Mouse (Mus musculus) layer of hippocampus, adult 11-12 months (tissue): Measurements from ENCODE around the gene Gnai1.

Experiments
- DNase-seq: peaks from one replicate; pipeline ENCODE4 v3.0.0; 2022; ENCODE audit warnings: low spot score

Gene Gnai1

DNA sequence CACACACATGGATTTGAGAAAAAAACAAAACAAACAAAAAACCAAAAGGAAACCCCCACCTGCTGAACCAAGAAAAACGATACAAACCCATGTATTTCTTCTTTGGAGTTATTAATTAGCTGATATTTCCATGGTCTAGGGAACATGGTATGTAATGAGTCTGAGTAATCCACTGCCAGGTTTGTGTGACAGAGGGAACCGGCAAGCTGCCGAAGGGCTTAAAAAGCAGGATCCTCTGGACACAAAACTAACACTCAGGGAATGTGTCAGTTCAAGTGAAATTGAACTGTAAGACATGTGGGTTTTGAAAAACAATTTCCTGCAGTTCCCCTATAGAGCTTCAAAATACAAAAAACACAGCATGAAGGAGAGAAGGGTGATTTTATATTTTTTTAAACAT lies 72.1 kb downstream of the Gnai1 start:
- DNase-seq, result no peak

DNA sequence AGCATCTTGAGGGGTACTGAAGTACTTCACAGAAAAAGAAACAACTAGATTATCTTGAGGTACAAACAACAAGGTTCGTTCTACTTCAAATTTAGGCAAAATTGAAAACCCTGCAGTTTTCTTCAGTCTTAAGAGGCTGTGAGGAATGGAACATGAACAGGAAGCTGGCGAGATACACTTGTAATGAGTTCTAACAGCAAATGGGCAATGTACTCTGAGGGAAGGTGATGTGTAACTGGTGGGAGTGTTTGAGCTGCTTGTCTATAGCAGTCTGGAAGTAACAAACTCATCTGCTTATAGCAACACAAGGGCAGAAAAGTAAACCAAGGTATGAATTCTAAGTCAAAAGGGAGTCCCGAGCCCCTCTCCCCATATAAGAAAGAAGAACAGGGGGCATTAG lies 78.1 kb downstream of the Gnai1 start:
- DNase-seq, result no peak

DNA sequence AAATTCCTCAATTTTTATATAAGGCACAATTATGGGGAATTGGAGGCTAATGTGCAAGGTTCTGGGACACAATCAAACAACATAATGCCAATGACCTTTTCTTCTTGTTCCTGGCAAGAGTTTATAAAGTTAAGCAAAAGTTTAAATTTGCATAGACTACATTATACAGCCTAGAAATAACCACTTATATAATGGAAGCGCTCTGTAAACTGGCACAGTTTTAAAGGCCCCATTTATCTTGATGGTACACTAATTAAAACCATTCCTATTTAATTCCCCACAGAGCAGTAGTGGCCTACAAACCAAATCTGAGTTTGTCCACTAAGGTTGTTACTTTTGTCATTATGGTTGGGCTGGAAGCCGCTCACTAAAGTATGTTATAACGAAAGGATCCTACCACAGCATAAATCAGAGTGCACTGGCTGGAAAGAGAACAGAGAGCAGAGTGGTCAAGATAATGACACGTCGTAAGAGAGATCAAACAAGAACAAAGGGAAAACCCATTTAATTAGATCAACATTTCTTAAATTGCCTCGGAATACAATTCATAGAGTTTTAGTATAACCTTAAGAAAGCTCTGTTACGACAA lies 85.7 kb downstream of the Gnai1 start:
- no peak for DNase-seq

- no peak for DNase-seq
Observed at GRCm38 (mm10) chr5:18273291-18274284, 86.6 kb downstream of the Gnai1 start.

DNA sequence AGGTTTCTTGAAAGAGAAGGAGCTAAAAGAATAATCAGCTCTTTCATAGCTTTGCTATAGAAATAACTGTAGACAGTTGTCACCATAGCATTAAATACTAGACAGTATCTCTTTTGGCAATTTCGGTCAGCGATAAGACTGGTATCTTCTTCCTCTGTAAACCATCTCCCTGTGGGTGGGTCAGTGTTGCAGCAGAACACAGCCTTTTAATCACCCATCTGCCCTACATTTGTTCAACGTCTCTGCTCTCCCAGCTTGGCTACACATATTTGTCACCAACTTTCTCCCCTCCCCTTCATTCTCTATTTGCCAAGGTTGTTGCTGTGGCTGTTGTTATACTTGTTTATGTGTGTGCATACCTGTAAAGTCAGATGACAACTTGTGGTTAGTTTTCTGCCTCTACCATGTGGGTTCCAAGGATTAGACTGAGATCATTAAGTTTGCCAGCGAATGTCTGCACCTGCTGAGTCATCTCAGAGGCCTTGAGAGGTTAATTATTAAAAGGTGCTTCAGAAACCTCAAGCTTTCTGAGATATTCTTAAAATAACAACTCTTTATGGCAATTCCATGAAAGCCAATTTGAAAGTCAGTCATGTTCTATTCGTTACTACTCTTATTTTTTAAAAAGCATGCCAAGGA lies 109.7 kb downstream of the Gnai1 start:
- no peak for DNase-seq

- no peak for DNase-seq
Observed at GRCm38 (mm10) chr5:18249132-18249531, 111.0 kb downstream of the Gnai1 start.

GRCm38 (mm10) chr5:18229396-18229795 lies 130.8 kb downstream of the Gnai1 start:
- DNase-seq, result no peak

GRCm38 (mm10) chr5:18228866-18229265 lies 131.3 kb downstream of the Gnai1 start:
- no peak for DNase-seq

GRCm38 (mm10) chr5:18220873-18221272 lies 139.3 kb downstream of the Gnai1 start:
- DNase-seq, result no peak

GRCm38 (mm10) chr5:18218292-18218691 lies 141.9 kb downstream of the Gnai1 start:
- no peak for DNase-seq

DNA sequence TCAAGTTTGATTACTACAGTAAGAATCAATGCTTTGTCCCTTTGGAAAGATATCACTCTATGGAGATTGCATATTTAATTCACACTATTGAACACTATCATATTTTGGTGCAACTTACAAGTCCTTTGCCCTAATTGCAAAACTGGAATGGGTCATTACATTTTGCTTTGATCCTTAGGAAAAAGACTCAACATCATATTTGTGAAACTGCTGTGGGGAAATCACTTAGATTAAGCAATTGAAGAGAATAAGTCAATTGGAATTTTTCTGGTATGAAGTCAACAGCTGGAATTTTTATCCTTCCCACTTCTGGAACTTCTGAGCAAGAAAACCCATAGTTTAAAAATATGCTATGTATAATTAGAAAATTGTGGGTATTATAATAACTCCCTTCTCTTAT lies 142.3 kb downstream of the Gnai1 start:
- no peak for DNase-seq
